Mouse (Mus musculus) thymus, postnatal 4 days (tissue): Measurements from ENCODE around the gene Insm2.
"Not testable (repeated sequence)": the region's sequence is repeated elsewhere in the genome, so short reads cannot be mapped to it uniquely, and the experiment has no call there.

Experiments used
- DNase-seq: peaks from one replicate; pipeline ENCODE4 v3.0.0; 2021

Gene Insm2

DNA sequence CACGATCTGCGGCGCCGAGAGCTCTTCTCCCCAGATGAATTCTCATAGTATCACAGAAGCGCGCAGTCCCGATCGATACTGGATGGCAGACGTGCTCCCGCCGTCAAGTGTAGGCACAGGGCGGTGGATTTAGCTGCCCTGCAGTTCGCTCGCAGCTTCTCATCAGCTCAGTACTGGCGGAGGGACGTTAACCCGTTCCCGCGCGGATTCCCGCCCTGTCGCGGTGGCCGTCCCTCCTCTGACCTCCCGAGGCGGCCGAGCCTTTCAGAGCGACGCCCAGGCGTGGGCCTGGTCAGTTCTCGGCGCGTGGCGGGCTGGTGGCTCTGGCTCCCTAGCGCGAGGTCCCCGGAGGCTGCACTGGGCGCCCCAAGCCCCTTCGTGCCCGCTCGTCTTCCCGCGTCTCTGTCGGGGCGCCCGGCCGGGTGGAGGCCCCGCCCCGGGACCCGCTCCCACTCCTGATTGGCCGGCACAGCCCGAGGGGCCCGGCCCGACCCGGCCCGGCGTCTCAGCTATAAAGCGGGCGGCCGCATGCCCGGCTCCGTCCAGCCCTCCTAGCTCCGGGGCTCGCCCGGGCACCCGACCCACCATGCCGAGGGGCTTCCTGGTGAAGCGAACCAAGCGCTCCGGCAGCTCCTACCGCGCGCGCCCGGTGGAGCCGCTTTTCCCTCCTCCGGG is at the start of gene Insm2:
Gene Insm2 (plus strand): TSS at position 541 of the 675 bp plus-strand sequence.
- DNase-seq = peak; percentile 40

DNA sequence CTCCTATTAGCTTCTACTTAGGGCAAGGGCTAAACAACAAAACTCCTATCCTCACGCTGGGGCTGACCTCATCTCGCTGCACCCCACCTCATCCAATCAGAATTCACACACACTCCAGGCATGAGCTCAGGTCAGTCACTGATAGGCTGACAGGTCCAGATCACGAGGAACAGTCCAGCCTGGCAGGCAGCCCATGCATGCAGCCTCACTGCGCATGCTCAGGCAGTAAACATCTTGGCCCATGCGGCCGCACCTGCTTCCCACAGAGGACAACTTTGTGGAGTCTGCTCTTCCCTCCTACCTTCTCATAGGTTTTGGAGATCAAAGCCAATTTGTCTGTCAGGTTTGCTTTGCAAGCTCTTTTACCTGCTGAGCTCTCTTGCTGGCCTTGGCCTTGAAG is 44.3 kb upstream of the Insm2 start:
- not testable (repeated sequence) for DNase-seq

DNA sequence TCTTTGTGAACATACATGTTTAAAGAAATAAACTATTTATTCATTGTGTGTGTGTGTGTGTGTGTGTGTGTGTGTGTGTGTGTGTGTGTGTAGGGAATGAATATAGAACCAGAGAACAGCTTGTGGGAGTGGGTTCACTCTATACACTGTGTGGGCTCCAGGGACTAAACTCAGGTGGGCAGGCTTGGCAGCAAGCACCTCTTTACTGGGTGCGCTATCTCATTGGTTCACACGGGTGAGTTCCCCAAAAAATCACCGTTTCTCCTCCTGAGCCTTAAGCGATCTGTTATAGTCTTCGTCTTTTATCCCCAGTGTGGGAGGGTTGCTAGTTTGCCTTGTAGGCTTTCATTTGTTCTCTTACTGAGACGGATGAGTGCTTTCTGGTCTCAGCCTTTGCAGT is 41.4 kb upstream of the Insm2 start:
- no peak for DNase-seq

DNA sequence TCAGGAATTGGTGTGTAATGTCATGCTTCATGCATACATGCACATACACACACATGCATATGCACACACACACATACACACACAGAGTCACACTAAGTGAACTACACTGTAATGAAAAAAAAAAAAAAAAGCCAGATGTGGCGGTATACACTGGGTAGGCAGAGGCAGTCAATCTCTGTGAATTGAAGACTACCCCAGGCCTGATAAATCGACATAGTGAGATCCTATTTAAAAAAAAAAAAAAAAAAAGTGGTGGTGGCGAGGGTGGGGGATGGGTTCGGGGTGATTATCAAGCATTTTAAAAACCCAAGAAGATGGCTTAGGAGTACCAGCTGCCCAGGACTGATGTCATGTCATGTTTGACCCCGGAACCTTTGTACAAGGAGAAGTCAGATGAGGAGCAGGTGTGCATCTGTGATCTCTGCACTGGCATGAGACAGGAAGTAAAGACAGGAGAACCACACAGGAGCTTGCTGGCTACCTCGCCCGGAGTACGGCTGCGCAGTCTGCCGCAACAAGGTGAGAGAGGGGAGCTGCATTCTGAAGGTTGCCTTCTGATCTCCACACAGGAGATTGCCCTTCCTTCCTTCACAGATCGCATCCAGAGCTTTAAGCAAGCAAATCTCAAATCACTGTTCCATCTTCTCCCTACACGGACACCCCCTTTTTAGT is 39.9 kb upstream of the Insm2 start:
- DNase-seq = peak; percentile 10

DNA sequence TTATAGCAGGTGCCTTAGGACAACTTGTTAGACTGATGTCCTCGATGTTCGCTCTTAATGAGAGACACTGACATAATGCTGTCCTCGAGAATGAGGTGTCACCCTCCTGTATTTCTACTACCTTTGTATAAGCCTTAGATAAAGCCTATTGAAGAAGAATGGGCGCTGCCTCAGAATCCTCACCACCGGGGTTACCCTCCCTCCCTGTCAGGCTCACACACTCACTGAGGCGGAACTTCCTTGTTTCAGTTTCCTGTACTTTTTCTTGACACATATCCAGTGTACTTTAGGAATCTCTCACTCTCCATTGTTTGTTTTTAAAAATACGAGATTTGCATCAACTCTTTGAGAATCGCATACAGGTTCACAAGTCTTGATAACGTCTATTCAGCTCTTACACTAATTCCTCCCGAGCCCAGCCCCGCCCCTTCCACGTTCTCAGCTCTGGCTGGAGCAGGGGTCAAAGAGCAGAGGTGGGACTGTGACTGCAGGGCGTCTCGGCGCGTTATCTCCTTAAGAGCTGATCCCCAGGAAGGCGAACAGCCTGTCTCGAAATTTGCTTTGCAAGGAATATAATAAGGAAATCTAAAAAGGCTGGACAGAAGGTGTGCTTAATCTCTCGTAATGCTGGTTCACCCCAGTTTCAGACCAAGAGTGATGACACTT is 39.1 kb upstream of the Insm2 start:
- DNase-seq = peak; percentile 65

DNA sequence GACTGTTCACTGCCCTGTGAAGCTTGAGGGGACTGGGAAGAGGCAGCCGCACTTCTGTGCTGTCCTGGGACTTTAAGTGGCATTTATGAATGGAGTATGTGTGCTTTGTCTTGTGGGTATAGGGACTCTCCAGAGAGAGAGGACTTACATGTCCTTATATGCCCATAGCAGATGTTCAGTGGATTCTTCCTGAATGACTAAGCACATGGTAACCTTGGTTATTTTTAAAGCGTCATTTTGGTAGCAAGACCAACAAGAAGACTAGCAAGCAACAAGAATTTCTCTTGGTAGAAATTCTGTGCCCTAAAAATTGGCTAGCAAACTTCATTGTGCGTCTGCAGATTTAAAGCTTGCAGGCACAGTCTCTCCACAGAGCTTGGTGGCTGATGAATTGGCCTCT is 35.5 kb upstream of the Insm2 start:
- no peak for DNase-seq

DNA sequence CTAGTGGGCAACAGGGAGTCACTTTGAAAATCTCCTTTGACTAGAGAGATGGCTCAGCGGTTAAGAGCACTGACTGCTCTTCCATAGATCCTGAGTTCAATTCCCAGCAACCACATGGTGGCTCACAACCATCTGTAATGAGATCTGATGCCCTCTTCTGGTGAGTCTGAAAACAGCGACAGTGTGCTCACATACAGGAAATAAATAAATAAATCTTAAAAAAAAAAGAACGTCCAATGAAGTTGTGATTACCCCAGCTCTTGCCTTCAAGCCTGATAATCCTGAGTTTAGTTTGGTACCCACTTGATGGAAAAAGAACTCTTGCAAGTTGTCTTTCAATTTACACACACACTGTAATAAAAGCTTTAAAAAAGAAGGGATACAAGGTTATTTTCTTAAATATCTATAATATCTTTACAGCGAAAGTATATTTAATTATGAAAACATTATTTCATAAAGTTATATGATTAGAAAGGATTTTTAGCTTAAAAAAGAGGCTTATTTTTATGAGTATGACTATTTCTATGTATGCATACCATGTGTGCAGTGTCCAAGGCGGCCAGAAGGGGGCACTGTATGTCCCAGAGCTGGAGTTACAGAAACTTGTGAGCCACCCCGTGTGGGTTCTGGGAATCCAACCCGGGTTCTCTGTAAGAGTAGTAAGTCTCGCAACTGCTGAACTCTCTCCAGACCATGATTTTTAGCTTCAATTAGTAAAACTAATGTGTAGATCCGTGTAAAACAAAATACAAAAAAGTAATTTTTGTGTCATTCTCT is 34.9 kb upstream of the Insm2 start:
- peak; percentile 30 for DNase-seq

DNA sequence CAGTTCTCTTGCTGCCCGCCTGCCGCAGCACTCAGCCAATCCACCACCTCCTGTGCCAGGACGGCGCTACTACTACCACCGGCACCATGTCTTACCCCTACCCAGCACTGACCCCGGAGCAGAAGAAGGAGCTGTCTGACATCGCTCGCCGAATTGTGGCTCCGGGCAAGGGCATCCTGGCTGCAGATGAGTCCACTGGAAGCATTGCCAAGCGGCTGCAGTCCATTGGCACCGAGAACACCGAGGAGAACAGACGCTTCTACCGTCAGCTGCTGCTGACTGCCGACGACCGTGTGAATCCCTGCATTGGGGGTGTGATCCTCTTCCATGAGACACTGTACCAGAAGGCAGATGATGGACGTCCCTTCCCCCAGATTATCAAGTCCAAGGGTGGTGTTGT is 34.0 kb upstream of the Insm2 start, which contains the start of gene Aldoart2:
Gene Aldoart2 (plus strand): TSS at position 34 of the 400 bp plus-strand sequence.
- no peak for DNase-seq

DNA sequence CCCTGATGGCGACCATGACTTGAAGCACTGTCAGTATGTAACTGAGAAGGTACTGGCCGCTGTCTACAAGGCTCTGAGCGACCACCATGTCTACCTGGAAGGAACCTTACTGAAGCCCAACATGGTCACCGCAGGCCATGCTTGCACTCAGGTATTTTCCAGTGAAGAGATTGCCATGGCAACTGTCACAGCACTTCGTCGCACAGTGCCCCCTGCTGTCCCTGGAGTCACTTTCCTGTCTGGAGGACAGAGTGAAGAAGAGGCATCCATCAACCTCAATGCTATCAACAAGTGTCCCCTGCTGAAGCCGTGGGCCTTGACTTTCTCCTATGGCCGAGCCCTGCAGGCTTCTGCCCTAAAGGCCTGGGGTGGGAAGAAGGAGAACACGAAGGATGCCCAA is 33.4 kb upstream of the Insm2 start:
- DNase-seq = peak; percentile 43

DNA sequence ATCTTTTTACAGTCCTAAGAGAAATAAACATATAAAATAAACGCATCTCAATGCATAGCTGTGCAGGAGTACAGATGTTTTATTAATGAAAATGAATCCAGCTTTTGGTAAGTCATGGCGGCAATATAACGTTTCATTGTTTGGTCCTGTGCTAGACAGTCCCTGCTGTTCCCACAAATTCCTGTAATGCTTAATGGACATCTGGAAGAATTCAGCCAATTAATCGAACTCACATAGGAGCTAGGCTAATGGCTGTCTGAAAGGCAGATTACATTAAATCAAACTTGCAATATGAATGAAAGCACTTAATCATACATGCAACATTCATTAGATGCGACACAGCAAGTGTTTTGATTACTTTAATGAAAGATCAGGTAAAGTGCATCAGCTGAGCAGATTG is 32.4 kb upstream of the Insm2 start:
- no peak for DNase-seq

DNA sequence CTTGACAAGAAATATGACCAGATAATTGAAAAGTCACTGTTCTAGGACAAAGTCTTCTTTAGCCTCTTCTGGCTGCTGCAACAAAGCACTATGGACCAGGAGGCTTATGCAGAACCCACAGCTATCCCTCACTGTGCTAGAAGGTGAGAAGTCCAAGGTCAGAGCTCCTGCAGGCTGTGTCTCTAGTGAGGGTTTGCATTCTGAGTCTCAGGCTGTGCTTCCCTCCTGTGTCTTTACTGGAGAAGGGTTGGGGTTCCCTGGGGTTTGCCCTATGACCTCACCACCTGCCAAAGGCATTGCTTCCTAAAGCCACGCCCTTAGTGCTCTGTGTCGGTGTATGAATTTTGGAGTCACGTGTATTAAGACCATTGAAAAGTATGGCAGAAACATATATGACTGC is 30.8 kb upstream of the Insm2 start:
- no peak for DNase-seq

DNA sequence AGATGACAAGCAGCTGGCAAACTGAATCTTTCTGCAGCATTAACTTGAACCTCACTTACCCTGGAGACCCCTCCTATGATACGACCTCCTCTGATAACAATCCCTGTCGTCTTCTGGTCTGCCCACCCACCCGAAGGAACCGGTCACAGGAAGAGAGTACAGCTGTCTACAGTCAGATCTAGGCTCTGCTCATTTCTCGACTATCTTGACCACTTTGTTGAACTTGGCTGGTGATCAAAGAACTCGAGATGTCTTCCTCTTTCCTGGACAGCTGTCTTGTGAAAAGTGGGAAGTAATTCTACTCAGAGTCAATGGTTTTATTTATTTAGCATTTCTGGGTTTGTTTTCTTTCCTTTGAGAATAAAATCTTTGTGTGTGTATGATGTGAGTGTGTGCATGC is 29.6 kb upstream of the Insm2 start:
- DNase-seq = no peak

DNA sequence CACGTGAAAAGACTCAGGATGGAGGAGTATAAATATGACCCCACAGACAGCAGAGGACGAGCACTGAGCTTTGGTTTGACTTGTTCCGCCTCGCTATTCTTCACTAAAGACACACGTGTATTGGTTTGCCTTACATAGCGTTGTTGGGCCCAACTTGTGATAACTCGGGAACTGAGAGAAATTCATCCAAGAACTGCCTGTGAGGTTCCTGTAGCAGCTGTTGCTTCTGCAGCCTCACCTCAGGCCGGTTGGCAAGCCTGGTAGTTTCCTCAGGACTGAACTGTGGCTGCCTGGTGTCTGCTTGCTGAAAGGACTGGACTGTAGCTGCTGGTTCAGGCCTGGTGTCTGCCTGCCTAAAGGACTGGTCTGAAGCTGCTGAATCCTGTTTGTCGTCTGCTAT is 28.6 kb upstream of the Insm2 start:
- no peak for DNase-seq

DNA sequence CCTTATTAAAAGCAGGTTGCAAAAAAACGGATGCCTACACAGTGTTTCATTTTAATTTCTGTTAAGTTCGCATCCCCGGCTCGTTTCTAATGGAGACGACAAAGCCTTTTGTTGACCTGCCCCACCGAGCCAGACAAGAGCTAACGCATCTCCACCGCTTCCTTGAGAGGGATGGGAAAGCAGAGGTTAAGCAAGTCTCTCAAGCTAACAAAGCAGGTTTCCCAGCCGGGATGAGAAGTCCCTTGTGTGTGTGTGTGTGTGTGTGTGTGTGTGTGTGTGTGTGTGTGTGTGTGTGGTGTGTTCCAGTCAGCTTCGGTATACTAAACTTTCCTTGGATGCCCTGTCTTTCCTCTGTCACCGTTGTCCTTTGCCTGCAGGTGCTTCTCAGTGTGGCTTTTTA is 28.0 kb upstream of the Insm2 start:
- no peak for DNase-seq

DNA sequence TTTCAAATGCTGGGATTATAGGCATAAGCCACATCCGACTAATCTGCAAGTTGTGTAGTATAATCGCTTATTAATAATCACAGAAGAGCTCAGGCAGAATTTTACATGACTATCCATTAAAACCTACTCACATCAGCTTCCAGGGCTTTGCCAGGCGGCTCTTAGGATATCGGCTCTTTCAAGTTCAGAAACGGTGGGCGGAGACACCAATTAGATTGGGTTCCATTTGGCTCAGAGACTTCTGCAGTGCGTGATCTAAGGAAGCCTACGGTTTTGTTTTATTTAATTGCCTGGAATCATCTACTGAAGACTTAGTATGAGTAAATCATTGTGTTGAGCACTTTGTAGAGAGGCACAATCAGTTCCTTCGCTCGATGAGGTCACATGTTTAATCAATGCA is 27.6 kb upstream of the Insm2 start:
- DNase-seq = no peak

DNA sequence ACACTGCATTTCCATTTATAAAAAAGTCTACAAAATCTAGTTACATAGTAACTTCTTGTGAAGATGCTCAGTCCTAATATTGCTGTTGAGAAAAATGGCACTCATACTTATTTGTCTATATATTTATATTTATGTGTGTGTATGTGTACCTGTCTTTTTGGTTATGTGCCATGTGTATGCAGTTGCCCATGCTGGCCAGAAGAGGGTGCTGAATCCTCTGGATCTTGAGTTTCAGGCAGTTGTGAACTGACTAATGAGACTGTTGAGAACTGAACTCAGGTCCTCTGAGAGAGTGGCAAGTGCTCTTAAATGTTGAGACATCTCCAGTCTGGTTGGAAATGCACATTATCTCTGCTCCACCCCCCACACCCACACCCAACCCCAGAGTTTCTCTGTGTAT is 26.1 kb upstream of the Insm2 start:
- DNase-seq = no peak

DNA sequence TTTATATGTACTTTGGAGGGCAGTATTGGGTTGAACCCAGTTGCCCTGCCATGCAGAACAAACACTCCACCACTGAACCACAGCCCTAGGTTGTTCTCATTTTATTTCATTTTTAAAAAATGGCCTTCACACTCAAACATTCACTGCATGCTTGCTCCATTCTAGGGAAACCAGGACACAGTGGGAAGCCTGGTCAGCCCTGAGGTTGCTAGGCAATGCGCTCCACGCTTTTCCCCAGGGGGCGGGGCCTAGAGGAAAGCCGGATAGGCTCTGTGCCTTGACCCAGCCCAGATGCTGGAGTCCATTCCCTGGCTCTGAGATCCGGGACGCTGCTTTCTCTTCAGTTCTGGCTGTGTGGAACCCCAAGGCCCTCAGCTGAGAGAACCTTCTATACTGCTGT is 25.4 kb upstream of the Insm2 start:
- no peak for DNase-seq

DNA sequence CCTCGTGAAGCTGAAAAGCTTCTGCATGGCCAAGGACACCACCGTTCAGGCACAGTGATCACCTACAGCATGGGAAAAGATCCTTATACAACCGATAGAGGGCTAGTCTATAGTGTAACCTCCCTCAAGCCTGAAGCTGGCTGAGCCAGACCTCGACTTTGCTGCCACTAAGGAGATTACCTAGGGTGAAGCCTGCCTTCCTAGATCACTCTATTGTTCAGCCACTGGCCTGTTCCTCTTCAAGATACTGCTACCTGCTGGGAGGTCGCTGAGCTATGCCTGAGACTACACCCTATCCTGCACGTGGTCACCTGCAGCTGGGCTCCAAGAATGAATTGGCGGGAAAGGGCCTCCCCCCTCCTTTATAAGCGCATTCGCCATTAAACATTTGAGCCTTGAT is 12.3 kb upstream of the Insm2 start:
- DNase-seq = not testable (repeated sequence)

DNA sequence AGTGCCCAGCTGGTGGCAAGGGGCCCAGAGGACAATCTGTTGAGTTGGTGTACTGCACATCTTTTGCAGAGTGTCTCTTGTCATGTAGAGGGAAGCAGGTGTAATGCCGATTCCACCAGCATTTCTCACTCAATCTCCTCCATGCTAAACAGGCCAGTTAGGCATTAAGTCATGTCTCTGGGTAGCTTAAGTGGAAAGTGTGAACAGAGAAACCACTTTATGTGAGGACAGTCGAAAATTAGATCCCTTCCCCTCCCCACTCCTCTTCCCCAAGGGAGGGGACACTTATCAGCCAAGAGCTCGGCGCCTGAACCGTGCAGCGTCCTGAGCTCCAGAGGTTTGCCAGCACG is 715 bp upstream of the Insm2 start:
- no peak for DNase-seq

DNA sequence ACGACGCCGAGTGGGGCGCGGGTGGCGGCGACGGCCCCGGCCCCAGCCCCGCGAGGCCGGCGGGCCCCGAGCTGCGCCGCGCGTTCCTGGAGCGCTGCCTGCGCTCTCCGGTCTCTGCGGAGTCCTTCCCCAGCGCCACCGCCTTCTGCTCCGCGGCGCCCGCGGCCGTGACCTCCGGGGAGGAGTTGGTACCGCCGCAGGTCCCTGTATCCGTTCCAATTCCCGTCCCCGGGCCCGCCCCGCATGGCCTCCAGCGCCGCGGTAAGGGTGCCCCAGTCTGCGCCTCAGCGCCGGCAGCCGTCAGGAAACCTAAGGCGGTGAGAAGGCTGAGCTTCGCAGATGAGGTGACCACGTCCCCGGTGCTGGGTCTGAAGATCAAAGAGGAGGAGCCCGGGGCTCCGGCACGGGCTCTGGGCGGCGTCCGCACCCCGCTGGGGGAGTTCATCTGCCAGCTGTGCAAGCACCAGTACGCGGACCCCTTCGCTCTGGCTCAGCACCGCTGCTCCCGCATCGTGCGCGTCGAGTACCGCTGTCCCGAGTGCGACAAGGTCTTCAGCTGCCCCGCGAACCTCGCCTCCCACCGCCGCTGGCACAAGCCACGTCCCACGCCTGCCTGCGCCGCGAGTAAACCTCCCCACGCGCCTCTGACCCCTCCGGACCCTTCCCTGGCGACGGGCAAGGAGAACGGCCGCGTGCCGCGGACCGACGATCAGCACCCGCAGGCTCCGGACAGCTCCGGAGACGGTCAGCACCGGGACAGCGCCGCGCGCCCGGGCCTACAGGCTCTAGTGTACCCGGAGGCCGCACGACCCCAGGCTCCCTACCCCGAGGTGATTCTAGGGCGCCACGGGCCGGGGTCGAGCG is 644 bp downstream of the Insm2 start:
- peak; percentile 70 for DNase-seq

DNA sequence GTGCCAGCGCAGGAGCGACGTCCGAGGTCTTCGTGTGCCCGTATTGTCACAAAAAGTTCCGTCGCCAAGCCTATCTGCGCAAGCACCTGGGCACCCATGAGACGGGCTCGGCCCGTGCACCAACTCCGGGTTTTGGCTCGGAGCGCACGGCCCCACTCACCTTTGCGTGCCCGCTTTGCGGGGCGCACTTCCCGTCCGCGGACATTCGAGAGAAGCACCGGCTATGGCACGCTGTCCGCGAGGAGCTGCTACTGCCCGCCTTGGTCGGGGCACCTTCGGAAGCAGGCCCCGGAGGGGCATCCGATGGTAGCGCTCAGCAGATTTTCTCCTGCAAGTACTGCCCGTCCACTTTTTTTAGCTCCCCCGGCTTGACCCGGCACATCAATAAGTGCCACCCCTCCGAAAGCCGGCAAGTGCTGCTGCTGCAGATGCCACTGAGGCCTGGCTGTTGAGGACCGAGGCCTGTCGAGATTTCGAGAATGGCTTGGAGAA is 1.3 kb downstream of the Insm2 start:
- DNase-seq = no peak

DNA sequence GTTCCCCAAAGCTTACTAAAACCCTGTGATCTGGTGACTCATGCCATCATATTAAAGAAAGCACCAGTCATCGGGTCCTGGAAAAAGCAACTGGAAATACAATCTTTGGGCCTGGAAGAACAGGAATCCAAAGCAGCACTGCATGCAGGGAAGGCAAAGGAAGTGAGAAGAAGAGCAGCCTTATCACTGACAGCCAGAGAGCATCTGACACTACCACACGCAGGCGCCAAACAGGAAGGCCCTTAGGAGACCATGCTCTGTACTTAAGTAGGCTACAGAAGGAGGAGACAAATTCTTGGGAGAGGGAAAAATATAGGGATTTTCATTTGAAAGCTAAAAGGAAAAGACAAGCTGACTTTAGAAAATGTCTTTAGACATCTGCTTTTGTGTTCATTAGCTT is 5.2 kb downstream of the Insm2 start:
- DNase-seq = no peak
